In genomic region chr14:11806674-11807073, GRCm38 (mm10) we compare ENCODE assay signal across 27 mouse cellular contexts.
DNase-seq lines count a peak whose midpoint lies in the region; ATAC-seq and TF ChIP-seq lines count a peak whose summit lies in the region.
"Had no signal": no experiment of that assay in that cellular context is flagged by ENCODE, and none has a peak within 500 bp of the region (broad histone marks: within the 10 kb centered on the region; RNA-seq: fewer than 3 reads in every experiment).

No protein-coding gene starts in this region.

- no peak for DNase-seq in gastrocnemius, adult 2 months
- DNase-seq in gastrocnemius, postnatal 36 days, result no peak
- no peak for DNase-seq in kidney, postnatal 36 days
- DNase-seq in midbrain, embryonic 14.5 days, result peak; percentile 35
- no peak for DNase-seq in right cerebral cortex, postnatal 25 days
- DNase-seq: adrenal gland, postnatal 36 days; cerebellum, adult 18-20 months; cerebellum, postnatal 14 days; heart, postnatal 4 days; liver, postnatal 0 days; lung, postnatal 36 days; right cerebral cortex, postnatal 4 days; thymus, adult 2 months; thymus, postnatal 4 days had no signal

- ATAC-seq in kidney, embryonic 16.5 days (ENCODE audit: low FRiP score, low TSS enrichment), result no peak
- ATAC-seq in midbrain, embryonic 14.5 days (ENCODE audit: low FRiP score, low TSS enrichment), result no peak
- no peak for ATAC-seq in midbrain, embryonic 16.5 days
- ATAC-seq: CD4-positive, CD25-positive, alpha-beta regulatory T cell, adult 4 months; intestine, postnatal 0 days; liver, postnatal 0 days; midbrain, embryonic 15.5 days had no signal

- H3K27me3 ChIP-seq in kidney, embryonic 16.5 days (ENCODE audit: insufficient read depth, low read length), result no peaks in the 10 kb centered on the region
- no peaks in the 10 kb centered on the region for H3K27me3 ChIP-seq in midbrain, embryonic 14.5 days (ENCODE audit: control insufficient read depth, insufficient read depth, low read length)
- H3K27me3 ChIP-seq in midbrain, embryonic 16.5 days (ENCODE audit: control insufficient read depth, insufficient read depth, low read depth, low read length), result no peaks in the 10 kb centered on the region
- H3K27me3 ChIP-seq: heart, embryonic 13.5 days; hindbrain, embryonic 15.5 days; kidney, embryonic 15.5 days; limb, embryonic 12.5 days; megakaryocyte, embryonic 14.5 days; midbrain, embryonic 15.5 days; stomach, embryonic 15.5 days had no signal

- WGBS in kidney, embryonic 16.5 days, result 34% methylated on average over 5 of the region's 5 CpGs
- 54% methylated on average over 5 of the region's 5 CpGs for WGBS in midbrain, embryonic 14.5 days
- 42% methylated on average over 5 of the region's 5 CpGs for WGBS in midbrain, embryonic 16.5 days

- no peaks in the 10 kb centered on the region for H3K9me3 ChIP-seq in kidney, embryonic 16.5 days (ENCODE audit: low read length)
- H3K9me3 ChIP-seq in midbrain, embryonic 14.5 days (ENCODE audit: control insufficient read depth, low read length), result no peaks in the 10 kb centered on the region
- no peaks in the 10 kb centered on the region for H3K9me3 ChIP-seq in midbrain, embryonic 16.5 days (replicated peaks; ENCODE audit: control insufficient read depth, low read length, poor library complexity, severe bottlenecking)
- H3K9me3 ChIP-seq: forebrain, embryonic 10.5 days; heart, embryonic 13.5 days; hindbrain, embryonic 15.5 days; kidney, embryonic 15.5 days; limb, embryonic 12.5 days; megakaryocyte, embryonic 14.5 days; midbrain, embryonic 15.5 days; stomach, embryonic 15.5 days had no signal

- intact Hi-C loops in gastrocnemius, adult 2 months (cut with DNase I), result no loop called here
- intact Hi-C loops in gastrocnemius, postnatal 36 days (cut with DNase I), result loop anchor here (10.0 kb wide), 1 partner anchor 252 kb away; the partner anchor contains the start of gene Ptprg

- peak; percentile 44 for TF ChIP-seq CTCF in gastrocnemius, adult 2 months (IDR thresholded peaks at IDR 0.05)

- H3K4me1 ChIP-seq in kidney, embryonic 16.5 days (ENCODE audit: insufficient read depth, low read length), result peaks cover 45% of the 10 kb centered on the region
- H3K4me1 ChIP-seq in midbrain, embryonic 14.5 days (ENCODE audit: control insufficient read depth, insufficient read depth, low read length), result no peaks in the 10 kb centered on the region; the same call in 1 of the 2 replicates
- H3K4me1 ChIP-seq in midbrain, embryonic 16.5 days (ENCODE audit: control insufficient read depth, insufficient read depth, low read length), result no peaks in the 10 kb centered on the region; the same call in 1 of the 2 replicates
- H3K4me1 ChIP-seq: stomach, embryonic 15.5 days had no signal

- H3K4me3 ChIP-seq in gastrocnemius, adult 2 months, result no peak overlapping the region
- no peak overlapping the region for H3K4me3 ChIP-seq in kidney, embryonic 16.5 days (ENCODE audit: low read length)
- no peak overlapping the region for H3K4me3 ChIP-seq in midbrain, embryonic 14.5 days (replicated peaks; ENCODE audit: low read depth, low read length)
- no peak overlapping the region for H3K4me3 ChIP-seq in midbrain, embryonic 16.5 days (ENCODE audit: low read depth, low read length)
- H3K4me3 ChIP-seq: forebrain, embryonic 10.5 days; heart, embryonic 13.5 days; hindbrain, embryonic 15.5 days; kidney, embryonic 15.5 days; limb, embryonic 12.5 days; megakaryocyte, embryonic 14.5 days; midbrain, embryonic 15.5 days; stomach, embryonic 15.5 days had no signal

- no peak overlapping the region for H3K9ac ChIP-seq in kidney, embryonic 16.5 days (replicated peaks; ENCODE audit: low read length)
- no peak overlapping the region for H3K9ac ChIP-seq in midbrain, embryonic 14.5 days (replicated peaks; ENCODE audit: low read length)
- no peak overlapping the region for H3K9ac ChIP-seq in midbrain, embryonic 16.5 days (ENCODE audit: low read depth, low read length)
- H3K9ac ChIP-seq: heart, embryonic 13.5 days; hindbrain, embryonic 15.5 days; kidney, embryonic 15.5 days; limb, embryonic 12.5 days; liver, postnatal 0 days; midbrain, embryonic 15.5 days; stomach, embryonic 15.5 days had no signal

- peak overlapping the region; percentile 58 for H3K27ac ChIP-seq in gastrocnemius, adult 2 months
- peak overlapping the region; percentile 28; the same call in 1 of the 2 replicates for H3K27ac ChIP-seq in kidney, embryonic 16.5 days (ENCODE audit: low read length)
- no peak overlapping the region for H3K27ac ChIP-seq in midbrain, embryonic 14.5 days (replicated peaks; ENCODE audit: low read depth, low read length)
- no peak overlapping the region for H3K27ac ChIP-seq in midbrain, embryonic 16.5 days (ENCODE audit: low read length)
- H3K27ac ChIP-seq: forebrain, embryonic 10.5 days; heart, embryonic 13.5 days; hindbrain, embryonic 15.5 days; limb, embryonic 12.5 days; midbrain, embryonic 15.5 days; stomach, embryonic 15.5 days had no signal

- no peak overlapping the region for H3K4me2 ChIP-seq in kidney, embryonic 16.5 days (replicated peaks; ENCODE audit: low read depth, low read length)
- H3K4me2 ChIP-seq in midbrain, embryonic 14.5 days (ENCODE audit: low read length), result no peak overlapping the region
- no peak overlapping the region for H3K4me2 ChIP-seq in midbrain, embryonic 16.5 days (ENCODE audit: low read length)
- H3K4me2 ChIP-seq: heart, embryonic 13.5 days; hindbrain, embryonic 15.5 days; kidney, embryonic 15.5 days; limb, embryonic 12.5 days; liver, embryonic 11.5 days; midbrain, embryonic 15.5 days; stomach, embryonic 15.5 days had no signal

- H3K36me3 ChIP-seq in kidney, embryonic 16.5 days (ENCODE audit: insufficient read depth, low read length), result no peaks in the 10 kb centered on the region
- no peaks in the 10 kb centered on the region for H3K36me3 ChIP-seq in midbrain, embryonic 14.5 days (ENCODE audit: control insufficient read depth, insufficient read depth, low read length)
- H3K36me3 ChIP-seq in midbrain, embryonic 16.5 days (ENCODE audit: control insufficient read depth, insufficient read depth, low read length), result no peaks in the 10 kb centered on the region
- H3K36me3 ChIP-seq: forebrain, embryonic 10.5 days; heart, embryonic 13.5 days; hindbrain, embryonic 15.5 days; kidney, embryonic 15.5 days; limb, embryonic 12.5 days; midbrain, embryonic 15.5 days; stomach, embryonic 15.5 days had no signal

Comparison
In these comparisons a context has a peak if more than half of its experiments do, and no peak if none do; other contexts are left out.
1. H3K27ac ChIP-seq: peak in gastrocnemius, adult 2 months (single experiment) and kidney, embryonic 16.5 days (single experiment); none in midbrain, embryonic 14.5 days (single experiment) and midbrain, embryonic 16.5 days (single experiment).